Comparison of ENCODE assay signal across 10 mouse cellular contexts in the genomic region with DNA sequence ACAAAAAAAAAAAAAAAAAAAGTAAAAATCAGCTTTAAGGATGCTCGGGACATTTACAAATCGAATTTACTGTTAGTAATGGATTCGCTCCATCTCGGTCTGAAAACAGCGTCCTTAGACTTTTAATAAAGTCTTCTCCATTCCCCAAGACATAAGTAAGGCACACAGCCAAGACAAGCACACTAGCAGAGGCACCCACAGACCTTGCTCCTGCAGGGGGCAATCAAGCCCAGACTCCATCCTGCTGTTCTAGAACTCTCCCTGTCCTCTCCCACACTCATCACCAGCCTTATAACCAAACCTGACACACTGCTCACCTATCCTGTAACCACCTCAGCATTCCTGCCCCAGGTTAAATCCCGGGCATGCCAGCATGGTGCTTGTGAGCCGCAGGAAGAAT. TPM values are rescaled to one million over a fixed set of nuclear protein-coding genes. Genes with fewer than 3 reads are reported as not detected.
DNase-seq lines count a peak whose midpoint lies in the region; ATAC-seq lines count a peak whose summit lies in the region.
"Had no signal": no experiment of that assay in that cellular context is flagged by ENCODE, and none has a peak within 500 bp of the region (broad histone marks: within the 10 kb centered on the region; RNA-seq: fewer than 3 reads in every experiment).

No protein-coding gene starts in this region.

- no peak overlapping the region for H3K4me2 ChIP-seq in stomach, embryonic 16.5 days (ENCODE audit: low read depth, low read length)
- H3K4me2 ChIP-seq in midbrain, embryonic 11.5 days, result no peak overlapping the region

- intact Hi-C loops in heart, postnatal 10 days (cut with DNase I), result loop anchor here (10.0 kb wide), 1 partner anchor 504 kb away; the partner anchor contains the start of gene Caprin2

- H3K4me1 ChIP-seq in stomach, embryonic 16.5 days (ENCODE audit: control insufficient read depth, insufficient read depth, low read length), result peaks cover 29% of the 10 kb centered on the region
- peaks cover 9% of the 10 kb centered on the region for H3K4me1 ChIP-seq in midbrain, embryonic 11.5 days (ENCODE audit: control insufficient read depth, insufficient read depth, low read length)

- no peaks in the 10 kb centered on the region for H3K9me3 ChIP-seq in stomach, embryonic 16.5 days (replicated peaks; ENCODE audit: control insufficient read depth, low read length)
- no peaks in the 10 kb centered on the region for H3K9me3 ChIP-seq in midbrain, embryonic 11.5 days (ENCODE audit: control insufficient read depth, low read length)
- H3K9me3 ChIP-seq: midbrain, embryonic 10.5 days had no signal

- WGBS in stomach, embryonic 16.5 days, result 70% methylated on average over 7 of the region's 7 CpGs
- WGBS in midbrain, embryonic 11.5 days, result 79% methylated on average over 7 of the region's 7 CpGs

- ATAC-seq in stomach, embryonic 16.5 days (ENCODE audit: insufficient read depth, low FRiP score), result no peak
- no peak for ATAC-seq in midbrain, embryonic 11.5 days (ENCODE audit: low FRiP score)

- H3K27me3 ChIP-seq in stomach, embryonic 16.5 days (ENCODE audit: control insufficient read depth, insufficient read depth, low read length), result no peaks in the 10 kb centered on the region
- no peaks in the 10 kb centered on the region for H3K27me3 ChIP-seq in midbrain, embryonic 11.5 days (ENCODE audit: control insufficient read depth, insufficient read depth, low read length)

- no peaks in the 10 kb centered on the region for H3K36me3 ChIP-seq in stomach, embryonic 16.5 days (ENCODE audit: control insufficient read depth, insufficient read depth, low read length)
- H3K36me3 ChIP-seq in midbrain, embryonic 11.5 days (ENCODE audit: control insufficient read depth, insufficient read depth, low read length), result no peaks in the 10 kb centered on the region
- H3K36me3 ChIP-seq: midbrain, embryonic 10.5 days had no signal

- no peak overlapping the region for H3K9ac ChIP-seq in stomach, embryonic 16.5 days (ENCODE audit: low read length)
- no peak overlapping the region for H3K9ac ChIP-seq in midbrain, embryonic 11.5 days (ENCODE audit: low read length)

- H3K27ac ChIP-seq in stomach, embryonic 16.5 days (ENCODE audit: low read length), result peak overlapping the region; percentile 64
- H3K27ac ChIP-seq in midbrain, embryonic 11.5 days (ENCODE audit: low read depth, low read length), result no peak overlapping the region

- peak; percentile 24 for DNase-seq in retina, postnatal 1 day
- no peak for DNase-seq in retina, embryonic 14.5 days (ENCODE audit: low spot score)
- DNase-seq in heart, postnatal 10 days, result peak; percentile 43 to 51
- DNase-seq in kidney, postnatal 36 days, result peak; percentile 50 to 55
- DNase-seq in right cerebral cortex, postnatal 10 days (ENCODE audit: low spot score in 2 of 2), result no peak
- DNase-seq in midbrain, embryonic 11.5 days (ENCODE audit: low spot score, missing footprints), result no peak
- no peak for DNase-seq in cerebellum, adult 18-20 months
- DNase-seq: cerebellum, postnatal 25 days had no signal

- no peak overlapping the region for H3K4me3 ChIP-seq in stomach, embryonic 16.5 days (replicated peaks; ENCODE audit: low read length)
- H3K4me3 ChIP-seq in midbrain, embryonic 11.5 days (ENCODE audit: low read depth, low read length), result no peak overlapping the region
- H3K4me3 ChIP-seq: midbrain, embryonic 10.5 days had no signal

RNA-seq across cellular contexts. Expression of gene Tmtc1, which starts 52.9 kb away (rescaled TPM):
- 10 to 100 TPM; 22.5 to 29.0 TPM for total RNA-seq in heart, postnatal 10 days (2021)
- 1.6 TPM in 2 replicates for polyA plus RNA-seq in stomach, embryonic 16.5 days (2015; fragmentation: Nextera tagmentation; extraction: Ambion mirVana)
- 0.98 and 1.0 TPM in 2 replicates for polyA plus RNA-seq in midbrain, embryonic 11.5 days (2014; fragmentation: Nextera tagmentation; extraction: Ambion mirVana)

Comparison
In these comparisons a context has a peak if more than half of its experiments do, and no peak if none do; other contexts are left out.
1. DNase-seq: peak in retina, postnatal 1 day (single experiment), heart, postnatal 10 days (2 of 2) and kidney, postnatal 36 days (2 of 2); none in retina, embryonic 14.5 days (single experiment), right cerebral cortex, postnatal 10 days (0 of 2), midbrain, embryonic 11.5 days (single experiment) and cerebellum, adult 18-20 months (0 of 2).